Mouse (Mus musculus) stomach, postnatal 0 days (tissue): ENCODE measurements at regions not wholly inside any gene's neighbourhood (a gene's known extent, or its start where the extent isn't known, plus 50 kb on each side); places are given as distances from the start of the nearest gene placed in this dataset.

Experiments used
- ATAC-seq: fragments of 200-750 bp; cut with Nextera tagmentation; 2 replicates; pipeline ENCODE4 v1.8.0; 2017; ENCODE audit not compliant: low FRiP score, low TSS enrichment
- DNase-seq: peaks from one replicate; pipeline ENCODE4 v3.0.0-alpha.2; 2016; ENCODE audit warnings: low spot score
- H3K27ac ChIP-seq: fragments of 300-500 bp; sonication (generic); replicated peaks from 2 replicates; pipeline ENCODE4 v1.5.1; 2014; ENCODE audit warnings: mild to moderate bottlenecking, control low read depth
- H3K27me3 ChIP-seq: fragments of 300-500 bp; sonication (generic); 2 replicates; pipeline ENCODE4 v1.6.1; 2014; ENCODE audit warnings: low read length; ENCODE audit not compliant: control insufficient read depth, insufficient read depth
- H3K36me3 ChIP-seq: fragments of 300-500 bp; sonication (generic); 2 replicates; pipeline ENCODE4 v1.6.1; 2014; ENCODE audit warnings: low read length, mixed read lengths; ENCODE audit not compliant: control insufficient read depth, insufficient read depth
- H3K4me1 ChIP-seq: fragments of 300-500 bp; sonication (generic); replicated peaks from 2 replicates; pipeline ENCODE4 v1.6.1; 2014; ENCODE audit warnings: antibody characterized with exemption; ENCODE audit not compliant: control insufficient read depth, insufficient read depth
- H3K4me2 ChIP-seq: fragments of 300-500 bp; sonication (generic); replicated peaks from 2 replicates; pipeline ENCODE4 v1.6.1; 2014; ENCODE audit warnings: low read depth, mild to moderate bottlenecking, control low read depth, moderate library complexity
- H3K4me3 ChIP-seq: fragments of 300-500 bp; sonication (generic); 2 replicates; pipeline ENCODE4 v1.5.1; 2014; ENCODE audit warnings: low read depth, low read length, control low read depth
- H3K9ac ChIP-seq: fragments of 300-500 bp; sonication (generic); 2 replicates; pipeline ENCODE4 v1.6.1; 2014; ENCODE audit warnings: mild to moderate bottlenecking, low read length, control low read depth, mixed read lengths
- H3K9me3 ChIP-seq: fragments of 300-500 bp; sonication (generic); 2 replicates; pipeline ENCODE4 v1.6.1; 2016; ENCODE audit warnings: low read length; ENCODE audit not compliant: control insufficient read depth
- CTCF ChIP-seq: IDR thresholded peaks from 2 replicates; pipeline ENCODE4 v1.5.1; 2016; ENCODE audit warnings: antibody characterized with exemption, low read depth, mild to moderate bottlenecking, moderate library complexity
- EP300 ChIP-seq: optimal IDR thresholded peaks from 2 replicates; pipeline ENCODE3; 2016; ENCODE audit warnings: antibody characterized with exemption
- WGBS: fragments of 180-500 bp; shearing (Covaris S2); extraction: QIAGEN DNeasy Blood & Tissue Kit; methylation state at CpG from one replicate; pipeline ENCODE4 v1.1.7; 2014; 5-methylcytosine and 5-hydroxymethylcytosine counted together

GRCm38 (mm10) chr11:89834068-89834467, 56.6 kb upstream of the Ankfn1 start:
- WGBS: 73% methylated on average over 4 of the region's 4 CpGs
- no peak overlapping the region for H3K4me2 ChIP-seq
- H3K27me3 ChIP-seq: no peaks in the 10 kb centered on the region
- H3K36me3 ChIP-seq: no peaks in the 10 kb centered on the region
- ATAC-seq: no peak
- H3K9me3 ChIP-seq: no peaks in the 10 kb centered on the region
- H3K4me3 ChIP-seq: no peak overlapping the region
- no peak overlapping the region for H3K27ac ChIP-seq
- TF ChIP-seq EP300 (no peak), CTCF (no peak)
- H3K9ac ChIP-seq: no peak overlapping the region
- no peaks in the 10 kb centered on the region for H3K4me1 ChIP-seq
- DNase-seq: no peak

GRCm38 (mm10) chr11:89831577-89832110, 54.2 kb upstream of the Ankfn1 start:
- H3K4me3 ChIP-seq: no peak overlapping the region
- TF ChIP-seq EP300 (no peak), CTCF (no peak)
- no peaks in the 10 kb centered on the region for H3K9me3 ChIP-seq
- H3K36me3 ChIP-seq: no peaks in the 10 kb centered on the region
- DNase-seq (no peak), ATAC-seq (no peak)
- no peaks in the 10 kb centered on the region for H3K27me3 ChIP-seq
- no peaks in the 10 kb centered on the region for H3K4me1 ChIP-seq
- no peak overlapping the region for H3K27ac ChIP-seq
- no peak overlapping the region for H3K4me2 ChIP-seq
- WGBS: 75% methylated on average over 8 of the region's 8 CpGs
- no peak overlapping the region for H3K9ac ChIP-seq
